Mouse (Mus musculus) lung, embryonic 14.5 days (tissue): Measurements from ENCODE around the gene Nrg3. TPM values are rescaled to one million over a fixed set of nuclear protein-coding genes. Genes with fewer than 3 reads are reported as not detected.

ENCODE experiments used
- ATAC-seq: fragments of 200-750 bp; cut with Nextera tagmentation; 2 replicates; pipeline ENCODE4 v1.8.0; 2017; ENCODE audit warnings: mild to moderate bottlenecking, moderate TSS enrichment, moderate library complexity; ENCODE audit not compliant: insufficient read depth
- DNase-seq: peaks from one replicate; pipeline ENCODE4 v3.0.0-alpha.2; 2015
- H3K27ac ChIP-seq: fragments of 300-500 bp; sonication (generic); 2 replicates; pipeline ENCODE4 v1.5.1; 2014; ENCODE audit warnings: low read depth, mild to moderate bottlenecking, moderate library complexity
- H3K27me3 ChIP-seq: fragments of 300-500 bp; sonication (generic); 2 replicates; pipeline ENCODE4 v1.6.1; 2014; ENCODE audit warnings: low read length, control low read depth; ENCODE audit not compliant: insufficient read depth
- H3K36me3 ChIP-seq: fragments of 300-500 bp; sonication (generic); 2 replicates; pipeline ENCODE4 v1.6.1; 2014; ENCODE audit warnings: control low read depth; ENCODE audit not compliant: insufficient read depth
- H3K4me1 ChIP-seq: fragments of 300-500 bp; sonication (generic); 2 replicates; pipeline ENCODE4 v1.6.1; 2014; ENCODE audit warnings: antibody characterized with exemption, control low read depth; ENCODE audit not compliant: insufficient read depth
- H3K4me2 ChIP-seq: fragments of 300-500 bp; sonication (generic); 2 replicates; pipeline ENCODE4 v1.6.1; 2014; ENCODE audit warnings: mild to moderate bottlenecking
- H3K4me3 ChIP-seq: fragments of 300-500 bp; sonication (generic); 2 replicates; pipeline ENCODE4 v1.5.1; 2014; ENCODE audit warnings: low read depth, low read length
- H3K9ac ChIP-seq: fragments of 300-500 bp; sonication (generic); 2 replicates; pipeline ENCODE4 v1.6.1; 2014
- H3K9me3 ChIP-seq: fragments of 300-500 bp; sonication (generic); 2 replicates; pipeline ENCODE4 v1.6.1; 2016; ENCODE audit warnings: low read depth, low read length, control low read depth
- CTCF ChIP-seq: IDR thresholded peaks from 2 replicates; pipeline ENCODE4 v1.5.1; 2016; ENCODE audit warnings: antibody characterized with exemption, low read depth
- WGBS: fragments of 180-500 bp; shearing (Covaris S2); extraction: QIAGEN DNeasy Blood & Tissue Kit; methylation state at CpG from one replicate; pipeline ENCODE4 v1.1.7; 2014; 5-methylcytosine and 5-hydroxymethylcytosine counted together
- polyA plus RNA-seq: library from polyadenylated mRNA; unstranded; fragments of >200 nt; fragmentation: Nextera tagmentation; extraction: Ambion mirVana; gene quantifications from 2 replicates; pipeline ENCODE4 v1.2.1, GENCODE M21; 2014

The Nrg3 gene
- polyA plus RNA-seq, 1 experiment from 2014 or later = not detected

- no peak for DNase-seq
- 61% methylated on average over 4 of the region's 4 CpGs for WGBS
- TF ChIP-seq CTCF = no peak
These were observed 120.7 kb downstream of the Nrg3 start for GRCm38 (mm10) chr14:39351979-39352737.

GRCm38 (mm10) chr14:39317424-39318110 is 155.3 kb downstream of the Nrg3 start:
- no peaks in the 10 kb centered on the region for H3K36me3 ChIP-seq
- TF ChIP-seq CTCF = no peak
- H3K27me3 ChIP-seq = no peaks in the 10 kb centered on the region
- no peak overlapping the region for H3K9ac ChIP-seq
- no peak overlapping the region for H3K4me2 ChIP-seq
- 69% methylated on average over 4 of the region's 4 CpGs for WGBS
- no peak overlapping the region for H3K27ac ChIP-seq
- DNase-seq = peak; percentile 0
- no peaks in the 10 kb centered on the region for H3K9me3 ChIP-seq
- no peaks in the 10 kb centered on the region for H3K4me1 ChIP-seq
- no peak for ATAC-seq
- H3K4me3 ChIP-seq = no peak overlapping the region

More at GRCm38 (mm10) chr14:39351979-39352737, 120.7 kb downstream of the Nrg3 start:
- Histone ChIP-seq H3K4me2 (no peak overlapping the region), H3K4me1 (no peaks in the 10 kb centered on the region), H3K27me3 (no peaks in the 10 kb centered on the region), H3K9me3 (no peaks in the 10 kb centered on the region), H3K4me3 (no peak overlapping the region), H3K9ac (no peak overlapping the region), H3K36me3 (no peaks in the 10 kb centered on the region), H3K27ac (no peak overlapping the region)
- no peak for ATAC-seq

GRCm38 (mm10) chr14:39314111-39314510 is 158.8 kb downstream of the Nrg3 start:
- no peaks in the 10 kb centered on the region for H3K4me1 ChIP-seq
- no peaks in the 10 kb centered on the region for H3K36me3 ChIP-seq
- no peak overlapping the region for H3K27ac ChIP-seq
- H3K4me3 ChIP-seq = no peak overlapping the region
- ATAC-seq (no peak), DNase-seq (no peak)
- no peaks in the 10 kb centered on the region for H3K27me3 ChIP-seq
- H3K9me3 ChIP-seq = no peaks in the 10 kb centered on the region
- no peak overlapping the region for H3K4me2 ChIP-seq
- TF ChIP-seq CTCF = no peak
- no peak overlapping the region for H3K9ac ChIP-seq

- H3K4me3 ChIP-seq = no peak overlapping the region
- ATAC-seq (no peak), DNase-seq (no peak)
- no peaks in the 10 kb centered on the region for H3K9me3 ChIP-seq
- 85% methylated on average over 1 of the region's 1 CpGs for WGBS
- no peak for TF ChIP-seq CTCF
- H3K36me3 ChIP-seq = no peaks in the 10 kb centered on the region
- H3K27ac ChIP-seq = no peak overlapping the region
- H3K27me3 ChIP-seq = no peaks in the 10 kb centered on the region
- no peaks in the 10 kb centered on the region for H3K4me1 ChIP-seq
- no peak overlapping the region for H3K4me2 ChIP-seq
- H3K9ac ChIP-seq = no peak overlapping the region
These were observed 207.8 kb downstream of the Nrg3 start for GRCm38 (mm10) chr14:39265121-39265520.

- Histone ChIP-seq H3K4me3 (no peak overlapping the region), H3K9me3 (no peaks in the 10 kb centered on the region), H3K4me2 (no peak overlapping the region), H3K27ac (no peak overlapping the region), H3K9ac (no peak overlapping the region), H3K4me1 (no peaks in the 10 kb centered on the region), H3K36me3 (no peaks in the 10 kb centered on the region), H3K27me3 (no peaks in the 10 kb centered on the region)
- TF ChIP-seq CTCF = no peak
- no peak for ATAC-seq
- 85% methylated on average over 4 of the region's 4 CpGs for WGBS
- DNase-seq = no peak
These were observed 208.5 kb downstream of the Nrg3 start for GRCm38 (mm10) chr14:39264422-39264821.

- Histone ChIP-seq H3K36me3 (no peaks in the 10 kb centered on the region), H3K27me3 (no peaks in the 10 kb centered on the region), H3K4me2 (no peak overlapping the region), H3K9me3 (no peaks in the 10 kb centered on the region), H3K9ac (no peak overlapping the region), H3K4me3 (no peak overlapping the region), H3K27ac (no peak overlapping the region), H3K4me1 (no peaks in the 10 kb centered on the region)
- WGBS = 81% methylated on average over 1 of the region's 1 CpGs
- no peak for DNase-seq
- no peak for TF ChIP-seq CTCF
- no peak for ATAC-seq
These were observed 211.9 kb downstream of the Nrg3 start for GRCm38 (mm10) chr14:39261016-39261415.

- no peaks in the 10 kb centered on the region for H3K27me3 ChIP-seq
- H3K4me1 ChIP-seq = no peaks in the 10 kb centered on the region
- no peak overlapping the region for H3K4me3 ChIP-seq
- no peaks in the 10 kb centered on the region for H3K9me3 ChIP-seq
- no peak overlapping the region for H3K27ac ChIP-seq
- ATAC-seq = no peak
- WGBS = 31% methylated on average over 1 of the region's 1 CpGs
- TF ChIP-seq CTCF = no peak
- H3K4me2 ChIP-seq = no peak overlapping the region
- DNase-seq = no peak
- no peak overlapping the region for H3K9ac ChIP-seq
- H3K36me3 ChIP-seq = no peaks in the 10 kb centered on the region
These were observed 217.5 kb downstream of the Nrg3 start for GRCm38 (mm10) chr14:39255391-39255790.
